ENCODE assay signal across 24 mouse cellular contexts in genomic region chr1:88408340-88408739, GRCm38 (mm10). TPM values are rescaled to one million over a fixed set of nuclear protein-coding genes. Genes with fewer than 3 reads are reported as not detected.
DNase-seq lines count a peak whose midpoint lies in the region; ATAC-seq and TF ChIP-seq lines count a peak whose summit lies in the region.
"Had no signal": no experiment of that assay in that cellular context is flagged by ENCODE, and none has a peak within 500 bp of the region (broad histone marks: within the 10 kb centered on the region; RNA-seq: fewer than 3 reads in every experiment).

No protein-coding gene starts in this region.

- H3K4me1 ChIP-seq in intestine, embryonic 16.5 days (ENCODE audit: control insufficient read depth, insufficient read depth, low read length): peaks cover 13% of the 10 kb centered on the region
- H3K4me1 ChIP-seq in liver, embryonic 16.5 days (ENCODE audit: control insufficient read depth, low read depth, low read length): no peaks in the 10 kb centered on the region
- H3K4me1 ChIP-seq: heart, embryonic 12.5 days had no signal

- peak overlapping the region; percentile 67 for H3K27ac ChIP-seq in intestine, embryonic 16.5 days (ENCODE audit: low read length)
- no peak overlapping the region for H3K27ac ChIP-seq in liver, embryonic 16.5 days (ENCODE audit: low read length)
- no peak overlapping the region for H3K27ac ChIP-seq in gastrocnemius, adult 2 months
- H3K27ac ChIP-seq: hindbrain, embryonic 12.5 days; macrophage had no signal

- intact Hi-C loops in gastrocnemius, adult 2 months (cut with DNase I): no loop called here

- 65% methylated on average over 4 of the region's 4 CpGs for WGBS in intestine, embryonic 16.5 days
- 56% methylated on average over 4 of the region's 4 CpGs for WGBS in liver, embryonic 16.5 days (ENCODE audit: insufficient replicate concordance)

- no peaks in the 10 kb centered on the region for H3K36me3 ChIP-seq in intestine, embryonic 16.5 days (ENCODE audit: control insufficient read depth, insufficient read depth, low read length)
- H3K36me3 ChIP-seq in liver, embryonic 16.5 days (ENCODE audit: control insufficient read depth, insufficient read depth): no peaks in the 10 kb centered on the region
- H3K36me3 ChIP-seq: heart, embryonic 12.5 days; hindbrain, embryonic 12.5 days had no signal

- no peak for TF ChIP-seq CTCF in gastrocnemius, adult 2 months (IDR thresholded peaks at IDR 0.05)

- H3K4me2 ChIP-seq in intestine, embryonic 16.5 days (ENCODE audit: low read depth, low read length): peak overlapping the region; percentile 11; the same call in 1 of the 2 replicates
- peak overlapping the region; percentile 37 for H3K4me2 ChIP-seq in liver, embryonic 16.5 days (ENCODE audit: low read depth, low read length)
- H3K4me2 ChIP-seq: heart, embryonic 12.5 days; hindbrain, embryonic 12.5 days; lung, embryonic 14.5 days; midbrain, embryonic 11.5 days had no signal

- DNase-seq in kidney, adult 8-10 months: peak; percentile 58 to 66
- peak; percentile 62 to 78 for DNase-seq in kidney, postnatal 36 days
- no peak for DNase-seq in gastrocnemius, adult 2 months
- DNase-seq in embryo, embryonic 10 days (ENCODE audit: low spot score): no peak
- no peak for DNase-seq in urinary bladder, postnatal 4 days (ENCODE audit: low spot score in 2 of 2)
- DNase-seq: adrenal gland, postnatal 36 days; cerebellum, adult 11-12 months; cerebellum, postnatal 14 days; embryo, embryonic 11 days; heart, postnatal 14 days; layer of hippocampus, adult 9-11 months; lung, embryonic 14.5 days had no signal

- no peak overlapping the region for H3K4me3 ChIP-seq in intestine, embryonic 16.5 days (ENCODE audit: low read length)
- peak overlapping the region; percentile 36 for H3K4me3 ChIP-seq in liver, embryonic 16.5 days (ENCODE audit: low read depth, low read length)
- H3K4me3 ChIP-seq in gastrocnemius, adult 2 months: no peak overlapping the region
- H3K4me3 ChIP-seq: heart, embryonic 12.5 days; hindbrain, embryonic 12.5 days had no signal

- no peak overlapping the region for H3K9ac ChIP-seq in intestine, embryonic 16.5 days (ENCODE audit: low read depth, low read length)
- no peak overlapping the region for H3K9ac ChIP-seq in liver, embryonic 16.5 days (ENCODE audit: low read depth, low read length)
- H3K9ac ChIP-seq: heart, embryonic 12.5 days; hindbrain, embryonic 12.5 days; lung, embryonic 14.5 days had no signal

- H3K27me3 ChIP-seq in intestine, embryonic 16.5 days (replicated peaks; ENCODE audit: control insufficient read depth, insufficient read depth, low read length): no peaks in the 10 kb centered on the region
- H3K27me3 ChIP-seq in liver, embryonic 16.5 days (ENCODE audit: control insufficient read depth, insufficient read depth, low read depth, low read length): no peaks in the 10 kb centered on the region
- H3K27me3 ChIP-seq: heart, embryonic 12.5 days; hindbrain, embryonic 12.5 days had no signal

- no peaks in the 10 kb centered on the region for H3K9me3 ChIP-seq in intestine, embryonic 16.5 days (ENCODE audit: control insufficient read depth, low read length)
- H3K9me3 ChIP-seq in liver, embryonic 16.5 days (replicated peaks; ENCODE audit: control insufficient read depth, low read length): no peaks in the 10 kb centered on the region
- H3K9me3 ChIP-seq: heart, embryonic 12.5 days; hindbrain, embryonic 12.5 days had no signal

- ATAC-seq in intestine, embryonic 16.5 days: peak; percentile 95
- peak; percentile 30; the same call in 1 of the 2 replicates for ATAC-seq in liver, embryonic 16.5 days (ENCODE audit: low read depth)
- ATAC-seq: forebrain, embryonic 16.5 days had no signal

RNA-seq across cellular contexts. Expression of gene Spp2, which starts 1.6 kb away (rescaled TPM):
- polyA plus RNA-seq in intestine, embryonic 16.5 days (2015; fragmentation: Nextera tagmentation; extraction: Ambion mirVana): 18.2 and 19.7 TPM in 2 replicates
- polyA plus RNA-seq in liver, embryonic 16.5 days (2015; fragmentation: Nextera tagmentation; extraction: Ambion mirVana): 472 and 497 TPM in 2 replicates
- not detected for total RNA-seq in gastrocnemius, adult 2 months (2021)
- total RNA-seq: adrenal gland, postnatal 36 days; granulocyte monocyte progenitor cell, adult 5-6 weeks; heart, postnatal 14 days; left cerebral cortex, adult 8-10 months had no signal
- polyA plus RNA-seq: C2C12; hindbrain, embryonic 12.5 days; limb, embryonic 11.5 days; macrophage; midbrain, embryonic 11.5 days; testis, adult 2 months had no signal

Comparison
In these comparisons a context has a peak if more than half of its experiments do, and no peak if none do; other contexts are left out.
1. DNase-seq: peak in kidney, adult 8-10 months (2 of 2) and kidney, postnatal 36 days (2 of 2); none in gastrocnemius, adult 2 months (single experiment), embryo, embryonic 10 days (single experiment) and urinary bladder, postnatal 4 days (0 of 2).
2. RNA of gene Spp2, which starts 1.6 kb away (polyA plus RNA-seq): 472 to 497 TPM in liver, embryonic 16.5 days; 18.2 to 19.7 TPM in intestine, embryonic 16.5 days; every median in the first group is over 10 times any median in the second.